Mouse (Mus musculus): ENCODE data around the gene Tubd1.
"Not testable (repeated sequence)": the region's sequence is repeated elsewhere in the genome, so short reads cannot be mapped to it uniquely, and the experiment has no call there.

Gene Tubd1

DNA sequence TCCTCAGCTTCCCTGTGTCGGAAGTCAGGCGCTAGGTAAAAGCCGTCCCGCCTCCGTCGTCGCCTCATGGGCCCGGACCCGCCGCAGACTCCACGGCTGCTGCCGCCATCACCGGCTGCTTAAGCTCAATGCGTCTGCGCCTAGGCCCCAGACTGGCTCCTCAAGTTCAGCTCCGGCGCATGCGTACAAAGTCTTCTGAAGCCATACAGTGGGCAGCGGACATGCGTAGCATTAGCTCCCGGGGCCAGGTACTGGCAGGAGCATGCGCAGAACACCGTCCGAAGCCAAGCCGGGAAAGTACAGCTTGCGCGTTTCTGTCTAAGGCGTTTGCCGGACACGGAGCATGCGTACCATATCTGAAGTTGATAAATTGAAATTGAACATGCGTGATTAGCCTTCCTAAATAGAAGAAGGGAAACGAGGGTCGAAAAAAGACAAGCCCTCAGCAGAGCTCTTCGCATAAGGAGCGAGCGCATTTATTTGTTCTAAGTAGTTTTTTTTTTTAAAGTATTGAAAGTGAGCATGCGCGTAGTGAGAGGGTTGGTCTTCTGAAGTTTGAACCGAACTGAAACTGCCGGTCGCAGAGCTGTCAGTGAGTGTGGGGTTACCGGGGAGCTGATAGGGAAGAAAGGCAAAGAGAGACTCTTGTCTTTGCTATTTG, at the start of gene Tubd1, which contains the start of gene Rps6kb1:
Gene Tubd1 (plus strand): TSS at position 353 of the 661 bp plus-strand sequence.
Gene Rps6kb1 (minus strand): TSS at position 167 of the 661 bp plus-strand sequence.
- DNase-seq (ENCODE audit: low read depth, low spot score): peak; percentile 99

DNA sequence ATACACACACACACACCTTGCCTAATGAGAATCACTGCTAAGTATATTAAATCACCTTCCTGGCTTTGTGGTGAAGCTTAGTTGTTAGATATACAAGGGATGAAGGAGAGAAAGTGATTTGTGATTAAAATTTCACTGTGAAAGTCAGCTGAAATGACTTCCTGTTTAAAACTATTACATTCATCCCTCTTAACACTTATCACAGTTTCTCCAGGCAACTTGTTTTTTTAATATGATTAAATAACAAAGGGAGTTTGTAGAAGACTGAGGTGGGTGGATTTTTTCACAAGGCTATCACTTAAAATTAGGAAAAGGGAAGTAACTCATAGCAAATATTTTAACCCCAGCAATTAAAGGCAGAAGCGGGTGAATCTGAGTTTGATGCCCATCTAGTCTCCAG, 47.4 kb upstream of the Tubd1 start:
- DNase-seq (ENCODE audit: low read depth, low spot score): no peak

DNA sequence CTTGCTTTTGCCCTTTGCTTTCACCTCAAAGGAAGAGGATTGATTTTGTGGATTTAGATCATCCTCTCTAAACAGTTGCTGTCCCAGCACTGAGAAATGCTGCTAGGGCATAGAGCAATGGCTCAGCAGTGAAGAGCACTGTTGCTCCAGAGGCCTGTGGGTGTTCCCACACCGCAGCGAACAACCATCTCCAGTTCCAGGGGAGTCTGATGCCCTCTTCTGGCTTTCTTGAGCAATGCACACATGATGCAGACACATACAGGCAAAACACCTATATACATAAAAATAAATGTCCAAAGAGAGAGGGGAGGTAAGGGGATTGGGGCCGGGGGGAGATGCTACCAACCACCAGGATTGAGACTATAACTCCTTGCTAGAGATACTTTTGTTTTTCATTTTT, 46.9 kb upstream of the Tubd1 start:
- no peak for DNase-seq (ENCODE audit: low read depth, low spot score)

DNA sequence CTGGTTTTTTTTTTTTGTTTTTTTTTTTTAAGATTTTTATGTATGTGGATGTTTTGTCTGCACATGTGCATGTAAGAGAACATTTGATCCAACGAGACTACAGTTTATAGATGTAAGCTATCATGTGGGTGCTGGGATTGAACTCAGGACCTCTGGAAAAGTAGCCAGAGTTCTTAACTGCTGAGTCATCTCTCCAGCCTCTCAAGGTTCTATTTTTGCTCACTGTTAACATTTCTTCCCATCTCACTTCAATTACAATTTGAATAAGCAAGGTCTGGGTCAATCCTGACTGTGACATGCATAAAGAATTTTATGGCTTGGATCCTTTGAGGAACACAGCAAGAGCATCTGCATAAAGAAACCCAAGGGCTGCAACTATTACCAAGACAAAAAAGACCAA, 44.0 kb upstream of the Tubd1 start:
- no peak for DNase-seq (ENCODE audit: low read depth, low spot score)

DNA sequence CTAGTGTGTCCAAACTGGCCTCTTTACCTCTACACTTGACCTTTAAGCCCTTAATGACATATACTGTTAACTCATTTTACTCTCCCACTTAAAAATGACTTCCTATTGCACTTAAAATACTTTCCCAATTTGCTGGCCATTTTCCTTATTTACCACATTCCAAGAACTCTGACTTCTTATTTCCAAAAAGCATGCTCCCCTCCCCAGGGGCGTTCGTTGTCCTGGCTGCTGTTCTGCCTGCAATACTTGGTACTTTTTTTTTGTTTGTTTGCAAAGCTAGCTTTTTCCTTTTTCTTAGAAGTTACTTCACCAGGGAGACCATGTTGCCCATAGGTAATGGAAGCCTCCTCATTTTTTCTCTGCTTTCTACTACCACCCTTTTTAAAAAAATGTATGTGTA, 41.7 kb upstream of the Tubd1 start:
- no peak for DNase-seq (ENCODE audit: low read depth, low spot score)

DNA sequence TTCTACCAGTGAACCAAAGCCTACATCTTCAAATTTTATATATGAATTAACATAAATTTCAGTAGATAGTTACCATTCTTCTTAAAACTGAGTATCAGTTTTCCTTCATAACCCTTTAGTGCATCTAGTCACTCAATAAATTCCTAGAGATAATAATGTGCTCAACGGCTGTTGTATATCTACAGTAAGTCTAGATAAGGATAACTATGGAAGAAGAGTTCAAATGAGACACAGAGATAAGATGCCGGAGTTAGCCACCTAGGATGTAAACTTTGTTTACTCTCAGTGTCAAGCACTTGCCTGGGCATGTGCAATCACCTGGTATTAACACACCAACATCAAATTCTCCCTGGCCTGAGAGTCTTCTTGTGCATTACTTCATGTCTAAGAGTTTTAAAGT, 37.5 kb upstream of the Tubd1 start:
- DNase-seq (ENCODE audit: low read depth, low spot score): no peak

DNA sequence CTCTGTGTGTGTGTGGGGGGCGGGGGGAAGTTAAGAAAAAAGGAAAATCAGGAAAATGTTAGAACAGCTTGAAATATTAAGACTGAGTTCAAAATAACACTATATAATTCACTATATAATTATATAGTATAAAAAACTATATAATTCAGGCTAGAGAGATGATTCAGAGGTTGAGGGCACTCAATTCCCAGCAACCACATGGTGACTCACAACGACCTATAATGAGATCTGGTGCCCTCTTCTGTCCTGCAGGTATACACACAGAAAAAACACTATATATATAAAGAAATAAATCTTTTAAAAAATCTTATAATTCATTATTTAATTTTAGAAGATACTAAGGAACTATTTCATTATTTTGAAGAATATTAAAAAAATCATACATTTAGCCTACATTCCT, 36.8 kb upstream of the Tubd1 start:
- no peak for DNase-seq (ENCODE audit: low read depth, low spot score)

DNA sequence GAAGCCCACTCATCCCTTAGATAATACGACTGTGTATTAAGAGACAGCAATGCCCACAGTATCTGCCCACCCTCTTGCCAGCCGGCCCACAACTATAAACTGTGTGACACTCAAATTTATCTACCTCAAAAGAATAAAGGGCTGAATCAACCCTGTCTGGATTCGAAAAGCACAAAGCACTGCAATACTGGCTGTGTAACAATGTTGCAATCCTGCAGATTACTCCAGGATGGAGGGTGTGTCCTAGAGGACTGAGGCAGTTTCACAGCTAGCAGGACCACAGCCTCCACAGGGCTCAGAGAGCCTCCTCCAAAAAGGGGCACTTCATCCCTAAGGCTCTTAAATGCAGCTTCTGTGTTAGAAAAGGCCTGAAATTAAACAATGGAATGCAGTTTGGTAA, 28.2 kb upstream of the Tubd1 start:
- no peak for DNase-seq (ENCODE audit: low read depth, low spot score)

DNA sequence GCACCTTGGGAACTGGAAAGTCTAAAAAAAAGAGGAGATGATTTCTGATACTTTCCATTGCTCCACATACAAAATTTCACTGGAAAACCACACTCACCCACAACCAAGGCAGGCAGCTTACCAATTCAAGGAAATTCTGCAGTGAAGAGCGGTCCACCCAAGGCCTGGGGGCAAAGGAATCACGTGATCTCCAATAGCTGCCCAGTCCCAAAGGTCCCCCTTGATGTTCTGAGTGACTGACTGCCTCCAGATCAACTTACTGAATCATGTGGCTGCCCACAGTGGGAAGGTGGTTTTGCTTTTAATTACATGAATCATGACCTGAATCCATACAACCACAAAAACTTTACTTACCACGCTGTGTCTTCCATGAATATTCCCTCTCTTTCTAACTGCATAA, 27.6 kb upstream of the Tubd1 start:
- DNase-seq (ENCODE audit: low read depth, low spot score): no peak

DNA sequence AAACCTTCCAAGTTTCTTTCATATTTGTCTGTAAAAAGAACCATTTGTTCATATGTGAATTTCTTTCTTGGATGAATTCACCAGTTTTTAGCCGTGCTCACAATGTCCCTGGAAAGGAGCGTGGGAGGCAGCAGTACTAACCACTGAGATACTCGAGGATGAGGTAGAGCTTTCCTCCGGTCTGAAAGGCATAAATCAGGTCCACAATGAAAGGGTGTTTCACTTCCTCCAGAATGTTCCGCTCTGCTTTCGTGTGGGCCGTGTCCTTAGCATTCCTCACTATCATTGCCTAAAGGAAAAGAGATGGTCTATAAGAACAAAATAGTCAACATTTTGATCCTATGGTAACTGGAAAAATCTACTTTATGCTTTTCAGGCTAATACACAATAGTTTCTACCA, 25.0 kb upstream of the Tubd1 start:
- DNase-seq (ENCODE audit: low read depth, low spot score): no peak

DNA sequence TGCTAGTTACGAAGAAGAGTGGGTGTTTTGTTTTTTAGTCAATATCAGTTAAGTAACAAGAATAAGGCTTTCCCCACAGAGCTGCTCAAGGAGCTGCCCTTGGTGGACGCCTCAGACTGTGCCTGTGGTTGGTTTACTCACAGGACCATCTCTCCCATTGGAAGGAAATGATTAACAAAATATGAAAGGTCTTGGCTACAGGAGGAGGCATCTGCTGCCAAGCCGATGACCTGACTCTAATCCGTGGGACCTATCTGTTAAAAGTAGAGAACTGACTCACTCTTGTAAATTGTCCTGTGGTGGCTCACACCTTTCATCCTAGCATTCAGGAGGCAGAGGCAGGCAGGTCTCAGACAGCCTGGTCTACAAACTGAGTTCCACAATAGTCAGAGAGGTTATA, 17.3 kb upstream of the Tubd1 start:
- no peak for DNase-seq (ENCODE audit: low read depth, low spot score)

DNA sequence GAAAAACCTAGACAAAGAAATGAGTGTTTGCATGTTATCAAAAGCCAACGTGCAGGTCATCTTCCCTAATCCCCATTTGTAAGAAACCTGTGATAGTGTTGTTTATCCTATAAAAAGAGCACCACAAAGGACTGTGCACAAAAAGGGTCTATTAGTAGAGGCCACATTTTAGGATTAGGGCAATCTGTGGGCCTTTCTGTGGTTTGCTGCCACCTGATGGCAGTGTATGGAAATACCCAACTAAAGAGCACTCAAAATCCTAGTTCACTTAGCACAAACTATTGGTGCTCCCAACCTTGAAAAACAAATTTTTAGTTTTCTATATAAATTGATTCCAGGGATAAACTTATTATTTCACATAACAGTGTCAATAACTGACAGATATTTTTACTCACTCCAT, 12.0 kb upstream of the Tubd1 start:
- no peak for DNase-seq (ENCODE audit: low read depth, low spot score)

DNA sequence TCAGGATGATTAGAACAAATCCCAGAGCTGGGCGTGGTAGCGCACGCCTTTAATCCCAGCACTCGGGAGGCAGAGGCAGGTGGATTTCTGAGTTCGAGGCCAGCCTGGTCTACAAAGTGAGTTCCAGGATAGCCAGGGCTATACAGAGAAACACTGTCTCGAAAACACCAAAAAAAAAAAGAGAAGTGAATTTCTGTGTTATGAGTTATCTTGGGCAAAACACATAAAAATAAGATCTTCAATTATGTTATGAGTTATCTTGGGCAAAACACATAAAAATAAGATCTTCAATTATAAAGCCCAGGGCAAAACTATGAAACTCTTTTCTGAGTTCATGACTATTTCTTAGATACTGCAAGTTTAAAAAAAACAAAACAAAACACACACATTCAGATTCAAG, 11.5 kb upstream of the Tubd1 start:
- not testable (repeated sequence) for DNase-seq (ENCODE audit: low read depth, low spot score)

DNA sequence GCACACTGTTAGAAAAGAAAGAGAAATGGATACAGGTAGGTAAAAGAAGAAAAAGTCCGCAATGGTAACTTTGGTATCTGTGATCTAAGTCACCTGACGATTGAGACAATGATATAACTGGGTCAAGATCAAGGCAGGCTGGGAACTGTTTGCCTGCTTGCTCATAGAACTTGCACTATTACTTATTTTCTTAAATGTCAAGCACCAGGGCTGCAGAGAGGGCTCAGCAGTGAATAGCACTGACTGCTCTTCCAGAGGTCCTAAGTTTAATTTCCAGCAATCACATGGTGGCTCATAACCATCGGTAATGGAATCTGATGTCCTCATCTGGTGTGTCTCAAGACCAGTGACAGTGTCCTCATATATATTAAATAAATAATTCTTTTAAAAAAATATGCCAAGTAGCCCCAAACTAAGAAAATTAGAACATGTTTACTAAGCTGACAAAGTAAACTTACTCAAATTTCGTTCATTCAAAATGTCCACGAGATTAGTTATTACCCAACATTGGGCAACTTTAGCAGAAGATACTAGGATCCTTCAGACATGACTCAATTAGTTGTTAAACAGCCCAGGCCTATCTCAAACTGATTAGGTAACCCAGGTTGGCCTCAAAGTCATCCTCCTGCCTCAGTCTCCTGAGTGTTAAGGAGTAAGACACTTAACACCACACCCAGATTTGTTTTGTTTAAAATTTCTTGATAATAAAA, 10.4 kb upstream of the Tubd1 start:
- DNase-seq (ENCODE audit: low read depth, low spot score): no peak

DNA sequence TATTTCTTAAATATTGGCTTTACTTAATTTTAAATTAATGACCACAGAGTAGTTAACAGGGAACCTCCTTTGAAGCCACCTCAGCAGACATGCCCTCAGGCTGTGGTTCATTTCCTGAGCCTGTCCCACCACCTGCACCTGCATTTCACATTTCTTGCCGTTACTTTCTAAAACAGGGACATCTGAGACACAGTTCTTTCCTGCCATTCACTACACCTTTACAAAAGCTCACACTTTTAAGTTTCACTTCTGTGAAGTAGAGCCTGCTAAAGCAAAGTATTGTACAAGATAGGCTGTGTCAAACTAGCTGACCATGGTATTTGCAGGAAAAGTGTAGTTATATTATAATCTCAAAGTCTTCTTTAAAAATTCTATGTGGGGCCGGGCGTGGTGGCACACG, 6.0 kb upstream of the Tubd1 start:
- no peak for DNase-seq (ENCODE audit: low read depth, low spot score)

DNA sequence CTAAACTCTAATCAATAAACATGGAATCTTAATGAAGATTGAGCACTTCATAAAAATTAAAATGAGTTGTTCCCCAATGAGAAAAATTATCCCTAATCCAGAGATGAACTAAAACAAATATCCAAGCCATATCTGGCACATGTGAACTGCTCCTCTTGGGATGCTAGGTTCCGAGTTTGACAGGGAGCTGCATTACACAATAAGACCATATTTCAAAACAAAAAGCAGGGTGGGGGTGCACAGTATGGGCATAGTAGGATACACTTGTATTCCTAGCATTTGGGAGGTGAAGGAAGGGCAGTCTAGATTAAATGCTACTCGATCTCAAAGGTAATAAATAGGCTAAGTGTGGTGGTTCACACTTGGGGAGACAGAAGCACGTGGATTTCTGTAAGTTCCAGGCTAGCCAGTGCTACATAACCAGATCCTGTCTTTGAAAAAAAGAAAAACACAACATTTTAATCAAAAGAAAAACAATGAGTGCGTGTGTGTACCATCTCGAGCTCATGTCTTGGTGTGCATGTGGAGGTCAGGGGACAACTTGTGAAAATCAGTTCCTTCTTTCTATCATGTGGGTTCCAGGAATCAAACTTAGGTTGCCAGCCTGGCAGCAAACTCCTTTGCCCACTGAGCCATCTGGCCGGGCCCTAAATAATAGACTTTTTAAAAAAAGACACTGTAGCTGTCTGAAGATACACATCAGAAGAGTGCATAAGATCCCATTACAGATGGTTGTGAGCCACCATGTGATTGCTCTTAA, 4.9 kb upstream of the Tubd1 start:
- no peak for DNase-seq (ENCODE audit: low read depth, low spot score)

DNA sequence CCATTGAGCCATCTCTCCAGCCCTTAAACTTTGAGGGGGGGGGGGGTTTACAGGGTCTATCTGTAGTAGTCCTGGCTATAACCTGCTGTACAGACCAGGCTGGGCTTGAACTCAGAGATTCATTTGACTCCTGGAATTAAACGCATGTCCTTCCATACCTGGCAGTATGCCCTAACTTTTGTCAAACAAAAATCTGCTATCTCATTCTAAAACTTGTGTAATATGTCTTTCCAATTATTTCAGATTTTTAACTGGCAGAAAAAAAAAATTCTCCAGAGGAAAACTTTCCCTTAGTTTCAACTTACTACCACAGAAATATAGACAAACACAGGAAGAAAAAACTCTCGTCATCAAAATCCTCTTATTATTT, 4.3 kb upstream of the Tubd1 start:
- no peak for DNase-seq (ENCODE audit: low read depth, low spot score)

DNA sequence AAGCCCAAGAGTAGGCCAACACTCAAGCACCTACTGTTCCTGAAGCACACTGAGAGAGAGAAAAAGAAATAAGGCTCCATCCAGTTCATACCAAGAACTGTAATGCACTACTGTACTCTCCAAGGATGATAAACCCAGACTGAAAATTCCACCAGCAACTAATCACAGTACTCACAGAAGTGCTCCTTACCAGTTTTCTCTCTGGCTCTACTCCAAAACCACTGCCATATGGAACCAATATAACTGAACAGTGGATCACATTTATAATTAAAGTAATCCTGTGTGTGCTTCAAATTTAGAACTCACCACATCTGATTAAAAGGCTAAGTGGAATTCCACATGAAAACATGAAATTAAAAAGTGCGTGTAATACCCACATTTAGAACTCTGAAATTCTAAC, 1.9 kb upstream of the Tubd1 start:
- DNase-seq (ENCODE audit: low read depth, low spot score): no peak

DNA sequence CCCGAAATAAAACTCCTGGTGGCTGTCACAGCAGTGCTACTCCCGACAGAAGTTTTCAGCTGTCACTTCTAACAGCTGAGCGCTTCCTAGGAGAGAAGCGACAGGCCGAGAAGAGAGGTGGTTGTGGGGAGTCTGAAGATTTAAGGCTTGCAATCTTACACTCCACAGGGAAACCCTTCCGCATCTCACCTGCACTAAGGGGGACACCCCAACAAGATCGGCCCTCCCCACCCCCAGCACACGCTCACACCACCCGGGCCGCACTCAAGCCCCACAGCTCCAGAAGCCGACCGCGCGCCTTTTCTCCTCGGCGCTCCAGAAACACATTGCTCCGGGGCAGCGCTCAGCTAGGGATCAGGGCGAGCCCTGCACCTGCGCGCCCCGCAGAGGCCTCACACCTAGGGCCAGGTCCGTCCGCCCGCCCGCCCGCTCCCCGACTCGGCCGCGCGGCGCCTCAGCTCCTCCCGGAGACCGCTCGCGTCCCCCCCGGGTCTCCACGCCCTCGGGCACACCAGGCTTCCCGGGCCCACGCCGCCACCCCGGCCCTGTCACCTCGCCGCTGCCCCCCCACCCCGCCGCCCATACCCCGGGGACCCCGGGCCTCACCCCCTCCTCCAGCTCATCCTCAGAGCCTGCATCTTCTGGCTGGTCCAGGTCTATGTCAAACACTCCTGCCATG, 692 bp upstream of the Tubd1 start:
- DNase-seq (ENCODE audit: low read depth, low spot score): no peak

DNA sequence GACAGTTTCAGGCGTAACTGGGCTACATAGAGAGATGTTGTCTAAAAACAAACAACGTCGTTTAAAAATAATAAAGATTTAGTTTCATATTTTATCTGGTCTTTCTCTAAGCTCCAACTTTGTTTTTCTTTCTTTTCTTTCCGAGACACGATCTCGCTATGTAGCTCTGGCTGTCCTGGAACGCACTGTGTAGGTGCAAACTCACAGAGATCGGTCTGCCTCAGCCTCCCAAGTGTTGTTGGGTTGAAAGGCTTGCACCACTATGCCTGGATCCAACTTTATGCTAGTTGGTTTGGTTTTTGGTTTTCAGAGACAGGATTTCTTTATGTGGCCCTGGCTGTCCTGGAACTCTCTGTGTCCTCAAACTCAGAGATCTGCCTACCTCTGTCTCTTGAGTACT, 765 bp downstream of the Tubd1 start:
- no peak for DNase-seq (ENCODE audit: low read depth, low spot score)

DNA sequence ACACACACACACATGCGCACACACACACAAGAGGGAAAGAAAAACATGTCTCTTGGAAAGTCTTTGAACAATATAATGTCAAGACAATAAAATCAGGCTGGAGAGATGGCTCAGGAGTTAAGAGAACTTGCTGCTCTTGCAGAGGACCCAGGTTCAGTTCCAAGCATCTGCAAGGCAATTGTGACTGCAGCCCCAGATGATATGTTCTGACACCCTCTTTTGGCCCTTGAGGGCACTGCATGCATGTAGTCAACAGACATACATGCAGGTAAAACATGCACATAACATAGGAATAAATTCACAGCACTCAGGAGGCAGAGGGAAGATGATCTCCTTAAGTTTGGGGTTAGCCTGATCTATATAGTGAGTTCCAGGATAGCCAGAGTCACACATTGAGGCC, 2.6 kb downstream of the Tubd1 start:
- DNase-seq (ENCODE audit: low read depth, low spot score): no peak

DNA sequence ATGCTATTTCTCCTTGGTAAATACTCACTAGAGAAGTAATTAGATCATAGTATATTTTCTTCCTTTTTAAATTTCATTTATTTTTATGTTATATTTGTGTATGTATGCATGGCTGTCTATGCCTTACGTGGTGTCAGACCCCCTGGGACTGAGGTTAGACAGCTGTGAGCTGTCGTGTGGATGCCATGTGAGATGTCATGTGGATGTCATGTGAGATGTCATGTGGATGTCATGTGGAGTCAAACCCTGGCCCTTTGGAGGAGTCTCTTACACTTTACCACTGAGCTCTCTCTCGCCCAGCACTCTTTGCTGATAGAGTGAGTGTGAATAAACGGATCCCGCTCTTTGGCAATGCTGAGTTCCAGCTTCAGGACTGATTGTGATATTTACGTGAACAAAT, 8.7 kb downstream of the Tubd1 start:
- DNase-seq (ENCODE audit: low read depth, low spot score): no peak

Data from brain, embryonic 18.5 days (tissue).